Mouse (Mus musculus) lung, adult 2 months (tissue): ENCODE measurements at regions not wholly inside any gene's neighbourhood (a gene's known extent, or its start where the extent isn't known, plus 50 kb on each side); places are given as distances from the start of the nearest gene placed in this dataset.

ENCODE experiments used
- CTCF ChIP-seq: fragments of 200-500 bp; IDR thresholded peaks from 2 replicates; pipeline ENCODE4 v1.5.1; 2011; ENCODE audit warnings: mild to moderate bottlenecking, low read length, control low read depth; ENCODE audit not compliant: insufficient read depth
- POLR2A ChIP-seq: fragments of 200-500 bp; IDR thresholded peaks from 2 replicates; pipeline ENCODE4 v1.6.1; 2011; ENCODE audit warnings: low read depth, mild to moderate bottlenecking, control low read depth, low read length, borderline replicate concordance; ENCODE audit errors: extremely low read depth

- TF ChIP-seq POLR2A: no peak
- TF ChIP-seq CTCF: no peak
Observed at GRCm38 (mm10) chr12:93486381-93486780, 1637.4 kb upstream of the Sel1l start.
